Mouse (Mus musculus): ENCODE results near the gene Tgfa.

- TF ChIP-seq CTCF (IDR thresholded peaks at IDR 0.05; ENCODE audit: borderline replicate concordance, extremely low read depth, insufficient read depth, insufficient read length) (no peak), POLR2A (IDR thresholded peaks at IDR 0.05; ENCODE audit: borderline replicate concordance, extremely low read depth, insufficient read depth, insufficient read length, poor library complexity, severe bottlenecking) (no peak)
Observed at GRCm38 (mm10) chr6:86277620-86278019, 82.6 kb downstream of the Tgfa start.
